Mouse (Mus musculus) heart, adult 8-10 months (tissue): ENCODE measurements around the gene Sept14. TPM values are rescaled to one million over a fixed set of nuclear protein-coding genes. Genes with fewer than 3 reads are reported as not detected.
"Not testable (repeated sequence)": the region's sequence is repeated elsewhere in the genome, so short reads cannot be mapped to it uniquely, and the experiment has no call there.

Experiments used
- DNase-seq: peaks from one replicate; pipeline ENCODE4 v3.0.0; 2022; ENCODE audit warnings: low spot score
- total RNA-seq, 4 experiments: library from RNA; stranded (reverse); gene quantifications; 2 replicates each; pipeline ENCODE4 v1.2.4; 2022

Sept14 gene
- total RNA-seq = not detected

- no peak for DNase-seq
Measured at GRCm38 (mm10) chr5:129708412-129708811, at the start of gene Sept14. Gene Sept14, minus strand, starts transcription at chr5:129708512.

GRCm38 (mm10) chr5:129756886-129757285 is 48.6 kb upstream of the Sept14 start:
- no peak for DNase-seq

DNA sequence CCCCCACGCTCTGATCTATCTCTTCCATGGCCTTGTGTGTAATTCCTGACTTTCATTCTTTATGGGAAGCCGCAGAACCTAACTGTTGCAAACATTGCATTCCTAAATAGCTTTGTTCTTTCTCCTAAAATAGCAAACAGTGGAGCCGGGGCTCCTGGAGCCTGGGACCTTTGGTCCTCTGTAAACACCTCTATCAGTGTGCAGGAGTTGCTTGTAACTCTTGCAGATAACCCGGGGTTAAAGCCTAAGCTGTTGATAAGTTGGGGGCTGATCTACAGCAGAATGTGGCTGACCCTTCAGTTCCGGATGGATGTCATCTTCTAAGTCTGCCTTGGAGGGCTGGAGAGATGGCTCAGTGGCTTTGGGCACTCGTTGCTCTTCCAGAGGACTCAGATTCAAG is 35.7 kb upstream of the Sept14 start:
- DNase-seq = no peak

- DNase-seq = no peak
Measured at GRCm38 (mm10) chr5:129742903-129743488, 34.7 kb upstream of the Sept14 start.

DNA sequence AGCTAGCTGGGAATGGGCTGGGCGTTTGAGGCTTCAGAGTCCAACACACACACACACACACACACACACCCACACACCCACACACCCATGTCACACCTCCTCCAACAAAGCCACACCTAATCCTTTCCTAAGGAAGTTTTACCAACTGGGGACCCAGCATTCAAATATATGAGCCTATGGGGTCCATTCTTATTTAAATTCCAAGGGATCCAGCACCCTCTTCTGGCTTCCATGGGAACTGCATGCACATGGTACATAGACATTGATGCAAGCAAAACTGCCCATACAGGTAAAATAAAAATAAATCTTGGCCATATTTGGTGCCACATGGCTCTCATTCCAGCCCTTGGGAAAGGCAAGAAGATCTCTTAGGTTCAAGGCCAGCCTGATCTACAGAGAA is 32.7 kb upstream of the Sept14 start:
- DNase-seq = no peak

GRCm38 (mm10) chr5:129731021-129731420 is 22.7 kb upstream of the Sept14 start:
- peak; percentile 66 for DNase-seq

DNA sequence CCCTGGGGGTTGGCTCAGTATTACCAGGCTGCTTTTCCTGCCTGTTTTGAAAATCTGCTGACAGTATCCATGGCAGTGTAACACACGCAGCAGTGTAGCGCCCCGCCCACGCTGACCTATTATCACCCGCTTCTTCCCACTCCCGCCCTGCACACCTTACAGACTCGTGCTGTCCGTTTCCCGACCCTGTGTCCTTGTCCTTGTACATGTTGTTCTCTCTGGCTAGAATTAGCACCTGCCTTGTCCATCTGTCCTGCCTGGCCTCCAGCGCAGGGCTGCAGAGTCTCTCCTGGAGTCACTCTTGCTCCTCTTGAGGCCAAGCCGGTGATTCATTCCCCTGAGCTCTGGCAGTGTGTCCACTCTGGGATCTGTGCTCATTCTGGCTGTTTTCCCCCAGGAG is 22.0 kb upstream of the Sept14 start:
- DNase-seq = peak; percentile 75

DNA sequence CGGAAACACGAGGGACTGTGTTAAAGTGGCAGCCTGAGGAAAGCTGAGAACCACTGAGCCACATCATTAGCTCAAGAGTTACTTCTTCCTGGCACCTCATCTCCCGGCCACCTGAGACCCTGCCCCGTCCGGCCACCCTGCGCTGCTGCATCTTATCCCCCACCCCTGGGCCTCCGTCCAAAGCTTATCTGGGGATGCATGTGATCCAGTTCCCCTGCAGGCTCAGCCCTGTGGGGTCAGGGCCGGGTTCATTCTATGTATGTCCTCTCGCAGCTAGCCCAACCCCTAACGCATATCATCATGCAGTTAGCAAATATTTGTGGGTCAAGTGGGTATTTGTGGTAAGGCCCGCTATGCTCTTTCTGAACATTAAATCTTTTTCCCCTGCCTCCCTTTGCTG is 21.0 kb upstream of the Sept14 start:
- no peak for DNase-seq

GRCm38 (mm10) chr5:129726784-129727183 is 18.5 kb upstream of the Sept14 start:
- no peak for DNase-seq

- no peak for DNase-seq
Measured at GRCm38 (mm10) chr5:129725774-129726392, 17.6 kb upstream of the Sept14 start.

DNA sequence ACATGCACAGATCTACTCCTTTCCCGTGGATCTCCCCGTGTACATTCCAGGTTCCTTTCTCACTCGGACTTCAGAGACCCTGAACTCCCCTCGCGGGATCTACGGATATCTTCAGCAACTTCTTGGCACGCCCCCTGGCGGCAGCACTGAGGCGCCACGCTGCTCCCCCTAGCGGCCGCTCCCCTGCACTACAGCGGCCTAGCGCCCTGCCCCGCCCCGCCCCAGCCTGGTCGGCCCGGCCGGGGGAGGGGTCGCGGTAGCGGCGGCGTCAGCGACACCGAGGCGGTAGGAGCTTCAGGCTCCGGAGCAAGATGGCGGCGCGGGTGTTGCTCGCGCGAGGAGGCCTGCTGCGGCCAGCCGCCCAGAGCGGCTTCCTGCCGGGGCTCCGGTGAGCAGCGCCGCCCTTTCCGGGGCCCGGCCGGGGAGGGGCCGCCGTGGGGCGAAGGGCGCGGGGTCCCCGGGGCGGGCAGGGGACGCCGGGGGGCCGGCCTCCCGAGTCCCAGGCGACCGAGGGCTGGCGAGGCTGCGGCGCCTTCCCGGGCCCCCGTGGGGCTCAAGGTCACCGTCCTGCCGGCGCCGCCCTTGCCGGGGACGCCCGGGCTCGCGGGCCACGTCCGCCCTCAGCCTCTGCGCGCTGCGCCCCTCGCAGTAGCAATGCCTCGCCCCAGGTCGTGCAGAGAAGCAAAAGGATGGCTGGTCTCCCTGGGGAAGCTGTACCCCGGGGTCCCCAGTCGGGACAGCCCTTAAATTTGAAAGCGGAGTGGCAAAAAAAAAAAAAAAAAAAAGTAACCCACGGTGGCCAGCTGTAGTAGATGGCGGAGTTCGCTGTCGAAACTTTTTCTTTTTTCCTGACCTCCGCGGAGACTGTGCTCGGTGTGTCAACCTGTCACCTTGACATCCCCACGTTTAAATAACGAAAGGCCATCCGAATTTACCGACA is 16.8 kb upstream of the Sept14 start, which contains the start of gene Nipsnap2:
Gene Nipsnap2, plus strand, starts transcription at position 230 of the 940 bp plus-strand sequence.
- peak; percentile 89 for DNase-seq

DNA sequence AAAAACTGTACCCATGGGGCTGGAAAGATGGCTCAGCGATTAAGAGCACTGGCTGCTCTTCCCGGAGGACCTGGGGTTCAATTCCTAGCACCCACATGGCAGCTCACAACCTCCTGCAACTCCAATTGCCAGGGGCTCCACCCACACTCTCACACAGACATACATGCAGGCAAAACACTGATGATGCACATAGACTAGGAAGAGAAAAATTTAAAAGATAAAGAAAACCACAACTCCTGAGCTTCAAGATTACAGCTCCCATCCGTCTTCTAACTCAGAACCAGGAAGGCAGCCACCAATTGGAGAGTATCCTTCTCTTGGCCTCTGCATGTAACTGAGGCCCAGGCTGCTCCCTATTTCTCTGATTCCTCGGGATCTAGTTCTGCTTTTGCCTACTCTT is 16.0 kb upstream of the Sept14 start:
- DNase-seq = no peak

DNA sequence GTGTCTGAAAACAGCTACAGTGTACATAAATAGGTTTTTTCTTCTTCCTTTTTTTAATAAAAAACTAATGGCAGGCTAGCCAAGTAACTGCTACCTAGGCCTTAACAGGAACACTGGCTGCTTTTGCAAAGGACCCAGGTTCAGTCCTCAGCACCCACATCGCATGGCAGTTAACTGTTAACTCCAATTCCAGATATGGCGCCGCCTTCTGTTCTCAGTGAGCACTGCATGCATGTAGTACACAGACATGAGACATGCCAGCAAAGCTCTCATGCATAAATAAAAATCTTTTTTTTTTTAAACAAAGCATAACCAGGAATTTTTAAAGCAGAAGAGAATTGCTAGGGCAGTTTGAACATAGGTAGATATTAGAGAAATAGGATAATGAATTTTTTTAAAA is 11.9 kb upstream of the Sept14 start:
- DNase-seq = no peak

DNA sequence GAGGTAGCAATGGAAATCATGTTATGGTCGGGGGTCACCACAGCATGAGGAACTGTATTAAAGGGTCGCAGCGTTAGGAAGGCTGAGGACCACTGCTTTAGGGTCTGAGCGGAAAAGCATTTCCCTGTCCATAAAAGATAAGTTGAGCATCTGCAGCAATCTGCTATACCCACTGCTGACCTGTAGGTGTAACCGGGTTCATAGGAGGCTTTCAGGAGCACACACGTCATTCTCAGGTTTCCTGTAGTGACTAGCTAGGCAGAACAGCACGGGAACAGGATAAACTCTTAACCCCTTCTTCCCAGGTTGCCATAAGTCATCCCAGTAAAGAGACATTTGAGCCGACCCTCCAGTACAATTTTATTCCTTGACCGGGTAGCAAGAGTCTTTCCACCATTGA is 8.7 kb upstream of the Sept14 start:
- no peak for DNase-seq

- peak; percentile 96 for DNase-seq
Measured at GRCm38 (mm10) chr5:129715326-129715861, 7.1 kb upstream of the Sept14 start, which contains the start of gene Mrps17. Gene Mrps17, plus strand, starts transcription at chr5:129715497.

GRCm38 (mm10) chr5:129703368-129703767 is 4.9 kb downstream of the Sept14 start:
- no peak for DNase-seq

- no peak for DNase-seq
Measured at GRCm38 (mm10) chr5:129701706-129702105, 6.6 kb downstream of the Sept14 start.

DNA sequence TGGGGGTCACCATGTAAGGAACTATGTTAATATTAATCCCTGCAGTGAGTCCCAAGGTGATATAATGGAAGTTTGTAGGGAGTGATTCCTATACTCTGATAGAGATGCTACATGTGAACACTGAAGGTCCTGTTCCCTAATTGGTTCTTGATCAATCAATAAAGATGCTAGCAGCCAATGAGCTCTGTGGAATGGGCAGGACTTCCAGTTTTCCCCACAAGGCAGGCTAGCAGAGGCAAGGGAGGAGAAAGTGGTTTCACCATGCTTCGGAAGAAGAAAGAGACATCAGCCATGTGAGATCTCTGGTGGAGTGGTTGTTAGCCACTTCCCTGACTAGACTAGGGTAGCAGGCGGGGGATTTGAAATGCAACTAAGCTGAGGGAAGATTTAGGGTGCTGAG is 7.8 kb downstream of the Sept14 start:
- DNase-seq = no peak

DNA sequence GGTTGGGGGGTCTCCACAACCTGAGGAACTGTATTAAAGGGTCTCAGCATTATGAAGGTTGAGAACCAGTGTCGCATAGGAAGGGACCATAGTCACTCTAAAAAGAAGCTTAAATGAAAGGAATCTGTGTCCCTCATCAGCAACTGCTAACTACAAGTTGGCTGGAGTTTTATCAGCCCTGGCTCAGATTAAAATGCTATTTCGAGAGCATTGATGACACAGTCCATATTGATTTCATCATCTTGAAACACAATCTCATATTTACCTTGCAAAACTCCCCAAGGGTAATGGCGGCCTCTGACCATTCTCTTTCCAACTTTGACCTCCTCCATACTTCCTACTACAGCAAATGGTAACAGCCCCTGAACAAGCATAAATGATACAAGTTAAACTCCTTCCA is 17.8 kb downstream of the Sept14 start:
- no peak for DNase-seq

GRCm38 (mm10) chr5:129687621-129688020 is 20.7 kb downstream of the Sept14 start:
- DNase-seq = no peak

- DNase-seq = not testable (repeated sequence)
Measured at GRCm38 (mm10) chr5:129685141-129685540, 23.2 kb downstream of the Sept14 start.

GRCm38 (mm10) chr5:129670036-129670458 is 38.3 kb downstream of the Sept14 start, which contains the start of gene Zfp11:
Gene Zfp11, minus strand, starts transcription at chr5:129670099.
- peak; percentile 80 for DNase-seq
